Mouse (Mus musculus) liver, adult 2 months (tissue): ENCODE results near the gene Wwox. TPM values are rescaled to one million over a fixed set of nuclear protein-coding genes. Genes with fewer than 3 reads are reported as not detected.

ENCODE experiments used
- DNase-seq: peaks from one replicate; pipeline ENCODE4 v3.0.0-alpha.2; 2011; ENCODE audit warnings: low read depth, low spot score; ENCODE audit errors: extremely low read depth
- H3K27ac ChIP-seq: fragments of 200-500 bp; replicated peaks from 2 replicates; pipeline ENCODE4 v1.5.1; 2012; ENCODE audit warnings: low read depth, mild to moderate bottlenecking, control low read depth, inconsistent platforms, low read length; ENCODE audit not compliant: insufficient read depth
- H3K27me3 ChIP-seq: fragments of 200-500 bp; 2 replicates; pipeline ENCODE4 v1.6.1; 2012; ENCODE audit warnings: mild to moderate bottlenecking, moderate library complexity, low read length, inconsistent platforms; ENCODE audit not compliant: control insufficient read depth, insufficient read depth
- H3K36me3 ChIP-seq: fragments of 200-500 bp; 2 replicates; pipeline ENCODE4 v1.6.1; 2012; ENCODE audit warnings: low read length, inconsistent platforms; ENCODE audit not compliant: control insufficient read depth, insufficient read depth
- H3K4me1 ChIP-seq: fragments of 200-500 bp; 2 replicates; pipeline ENCODE4 v1.6.1; 2011; ENCODE audit warnings: low read length; ENCODE audit not compliant: control insufficient read depth, insufficient read depth
- H3K4me3 ChIP-seq: fragments of 200-500 bp; 2 replicates; pipeline ENCODE4 v1.5.1; 2011; ENCODE audit warnings: low read depth, mild to moderate bottlenecking, control low read depth, low read length, moderate library complexity; ENCODE audit not compliant: insufficient read depth
- H3K79me2 ChIP-seq: fragments of 200-500 bp; 2 replicates; pipeline ENCODE4 v1.6.1; 2012; ENCODE audit warnings: inconsistent platforms, mild to moderate bottlenecking, low read length, moderate library complexity; ENCODE audit not compliant: control insufficient read depth, insufficient read depth
- H3K9ac ChIP-seq: fragments of 200-500 bp; 2 replicates; pipeline ENCODE4 v1.6.1; 2012; ENCODE audit warnings: low read depth, mild to moderate bottlenecking, control low read depth, inconsistent platforms, low read length
- CTCF ChIP-seq: fragments of 200-500 bp; IDR thresholded peaks from 2 replicates; pipeline ENCODE4 v1.5.1; 2011; ENCODE audit warnings: low read depth, low read length, control low read depth
- POLR2A ChIP-seq: fragments of 200-500 bp; IDR thresholded peaks from 2 replicates; pipeline ENCODE4 v1.6.1; 2011; ENCODE audit warnings: low read length, control low read depth; ENCODE audit not compliant: insufficient read depth; ENCODE audit errors: extremely low read depth
- WGBS: fragments of 180-500 bp; shearing (Covaris S2); methylation state at CpG from one replicate; pipeline ENCODE4 v1.1.7; 2018; 5-methylcytosine and 5-hydroxymethylcytosine counted together
- polyA plus RNA-seq: library from polyadenylated mRNA; depleted of rRNA; stranded (reverse); fragments of >200 nt; gene quantifications from 2 replicates; pipeline ENCODE4 v1.2.3, GENCODE M21; 2012
- total RNA-seq: library from RNA; depleted of rRNA; stranded (reverse); fragments of >200 nt; gene quantifications from 2 replicates; pipeline ENCODE4 v1.2.3, GENCODE M21; 2014

Wwox gene
- total and polyA plus RNA-seq, 2 experiments = 7.2 to 10.0 TPM

DNA sequence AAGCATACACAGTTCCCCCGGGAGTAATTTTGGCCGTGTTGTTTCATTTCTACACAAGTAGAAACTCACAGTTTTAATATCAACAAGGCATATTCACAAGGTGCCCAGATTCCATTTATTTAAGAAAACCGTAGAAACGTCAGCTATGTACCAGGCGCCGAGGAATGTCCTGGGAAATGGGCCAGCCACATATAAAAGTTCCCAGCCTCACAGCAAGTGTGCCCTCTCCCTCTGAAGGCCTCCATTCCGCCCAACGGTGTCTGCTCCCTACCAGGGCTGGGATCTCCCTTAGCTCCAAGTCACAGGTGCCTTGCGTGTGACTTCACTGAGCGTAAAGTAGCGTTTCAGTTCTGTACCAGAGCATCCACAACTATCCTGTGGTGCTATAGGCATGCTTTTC lies 346.4 kb downstream of the Wwox start:
- 92% methylated on average over 11 of the region's 11 CpGs for WGBS
- Histone ChIP-seq H3K36me3 (no peaks in the 10 kb centered on the region), H3K79me2 (no peaks in the 10 kb centered on the region), H3K27ac (no peak overlapping the region), H3K9ac (no peak overlapping the region), H3K4me1 (no peaks in the 10 kb centered on the region), H3K27me3 (no peaks in the 10 kb centered on the region), H3K4me3 (no peak overlapping the region)
- TF ChIP-seq CTCF (no peak), POLR2A (no peak)
- DNase-seq = no peak

DNA sequence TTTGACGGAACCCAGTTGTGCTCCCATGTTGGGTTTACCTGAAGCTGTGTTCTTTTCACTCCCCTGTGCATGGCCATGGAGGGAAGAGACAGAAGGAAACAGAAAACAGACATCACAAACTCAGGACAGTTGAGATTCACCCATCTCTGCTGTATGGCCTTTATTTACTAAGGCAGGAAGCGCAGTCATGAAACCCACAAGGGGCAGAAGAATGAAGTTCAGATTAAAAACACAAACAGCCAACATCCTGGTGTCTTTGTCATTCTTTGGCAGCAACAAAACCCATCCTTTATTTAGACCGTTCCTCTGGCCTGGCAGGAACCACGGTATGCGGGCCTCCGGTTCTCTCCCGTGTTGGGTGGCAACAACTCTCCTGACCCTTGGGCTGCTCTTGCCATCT lies 350.2 kb downstream of the Wwox start:
- Histone ChIP-seq H3K27ac (no peak overlapping the region), H3K27me3 (0 out of 2 replicates have a peak, but pooled peaks cover 4% of the 10 kb centered on the region), H3K9ac (no peak overlapping the region), H3K79me2 (no peaks in the 10 kb centered on the region), H3K36me3 (no peaks in the 10 kb centered on the region), H3K4me3 (no peak overlapping the region), H3K4me1 (no peaks in the 10 kb centered on the region)
- no peak for DNase-seq
- 85% methylated on average over 7 of the region's 7 CpGs for WGBS
- no peak for TF ChIP-seq CTCF
- no peak for TF ChIP-seq POLR2A

DNA sequence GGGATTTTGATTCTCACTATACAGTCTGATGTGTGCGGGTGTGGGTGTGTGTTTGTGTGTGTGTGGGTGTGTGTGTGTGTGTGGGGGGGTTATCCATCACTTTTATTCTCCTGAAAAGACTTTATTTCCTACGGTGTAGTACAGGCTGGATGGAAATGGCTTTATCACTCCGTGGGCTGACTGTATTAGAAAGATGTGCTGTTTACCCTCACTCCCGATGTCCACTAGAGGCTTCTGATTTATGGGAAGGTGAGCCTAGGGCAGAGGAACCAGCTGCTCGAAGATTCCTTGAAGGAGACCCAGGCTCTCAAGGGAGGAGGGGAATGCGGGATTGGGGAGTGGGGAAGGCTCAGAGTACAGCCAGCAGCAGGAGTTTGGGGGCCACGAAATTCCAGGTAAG lies 351.3 kb downstream of the Wwox start:
- no peak for DNase-seq
- no peaks in the 10 kb centered on the region for H3K79me2 ChIP-seq
- no peak overlapping the region for H3K9ac ChIP-seq
- TF ChIP-seq CTCF (no peak), POLR2A (no peak)
- no peaks in the 10 kb centered on the region for H3K4me1 ChIP-seq
- no peak overlapping the region for H3K4me3 ChIP-seq
- 0 out of 2 replicates have a peak, but pooled peaks cover 4% of the 10 kb centered on the region for H3K27me3 ChIP-seq
- H3K36me3 ChIP-seq = no peaks in the 10 kb centered on the region
- WGBS = 94% methylated on average over 7 of the region's 7 CpGs
- H3K27ac ChIP-seq = no peak overlapping the region

DNA sequence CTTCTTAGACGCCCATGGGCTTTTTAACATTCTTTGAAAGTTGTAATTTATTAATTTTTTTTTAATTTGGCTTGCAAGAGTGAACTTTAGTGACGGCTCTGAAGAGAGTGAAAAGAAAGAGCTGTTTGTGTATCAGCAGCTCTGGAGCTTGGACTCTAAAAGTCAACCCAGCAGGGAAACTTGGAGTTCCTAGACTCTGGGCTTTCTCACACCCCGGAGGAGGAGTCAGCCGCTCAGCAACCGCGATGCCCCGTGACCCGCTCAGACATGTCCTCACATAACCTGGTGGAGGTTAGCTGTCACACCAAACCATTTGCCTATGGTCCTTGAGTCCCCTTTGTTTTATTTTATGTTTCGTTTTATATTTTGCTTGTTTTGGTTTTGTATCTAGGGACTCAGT lies 354.2 kb downstream of the Wwox start:
- 0 out of 2 replicates have a peak, but pooled peaks cover 4% of the 10 kb centered on the region for H3K27me3 ChIP-seq
- no peak for DNase-seq
- TF ChIP-seq CTCF = no peak
- no peak for TF ChIP-seq POLR2A
- no peaks in the 10 kb centered on the region for H3K4me1 ChIP-seq
- no peak overlapping the region for H3K4me3 ChIP-seq
- no peak overlapping the region for H3K27ac ChIP-seq
- no peaks in the 10 kb centered on the region for H3K79me2 ChIP-seq
- 80% methylated on average over 9 of the region's 9 CpGs for WGBS
- H3K9ac ChIP-seq = no peak overlapping the region
- no peaks in the 10 kb centered on the region for H3K36me3 ChIP-seq

DNA sequence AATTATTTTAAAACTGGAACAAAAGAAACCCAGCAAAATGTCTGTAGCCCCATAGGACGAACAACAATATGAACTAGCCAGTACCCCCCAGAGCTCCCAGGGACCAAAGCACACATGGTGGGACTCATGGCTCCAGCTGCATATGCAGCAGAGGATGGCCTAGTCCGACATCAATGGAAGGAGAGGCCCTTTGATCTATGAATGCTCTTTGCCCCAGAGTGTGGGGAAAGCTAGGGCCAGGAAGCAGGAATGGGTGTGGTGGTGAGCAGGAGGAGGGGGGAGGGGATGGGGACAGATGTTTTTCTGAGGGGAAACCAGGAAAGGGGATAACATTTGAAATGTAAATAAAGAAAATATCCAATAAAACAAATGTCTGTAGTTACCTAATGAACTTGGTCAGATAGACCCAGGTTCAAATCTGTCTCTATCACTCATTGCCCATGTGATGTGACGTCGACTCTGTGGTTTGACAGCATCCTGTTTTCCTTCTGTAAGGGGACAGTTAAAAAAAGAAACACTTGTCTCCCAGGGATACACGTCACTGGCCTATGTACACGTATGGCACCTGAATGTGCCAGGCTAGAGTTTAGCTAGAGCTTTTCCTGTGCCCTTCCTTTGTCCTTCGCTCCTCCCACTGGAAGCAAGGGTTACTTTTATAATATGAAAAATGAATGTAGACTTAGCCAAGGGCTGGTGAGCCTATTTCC lies 362.1 kb downstream of the Wwox start:
- Histone ChIP-seq H3K27ac (no peak overlapping the region), H3K9ac (no peak overlapping the region), H3K4me3 (no peak overlapping the region), H3K36me3 (no peaks in the 10 kb centered on the region), H3K27me3 (no peaks in the 10 kb centered on the region), H3K4me1 (no peaks in the 10 kb centered on the region), H3K79me2 (no peaks in the 10 kb centered on the region)
- WGBS = 73% methylated on average over 7 of the region's 7 CpGs
- no peak for DNase-seq
- TF ChIP-seq CTCF = no peak
- TF ChIP-seq POLR2A = no peak

DNA sequence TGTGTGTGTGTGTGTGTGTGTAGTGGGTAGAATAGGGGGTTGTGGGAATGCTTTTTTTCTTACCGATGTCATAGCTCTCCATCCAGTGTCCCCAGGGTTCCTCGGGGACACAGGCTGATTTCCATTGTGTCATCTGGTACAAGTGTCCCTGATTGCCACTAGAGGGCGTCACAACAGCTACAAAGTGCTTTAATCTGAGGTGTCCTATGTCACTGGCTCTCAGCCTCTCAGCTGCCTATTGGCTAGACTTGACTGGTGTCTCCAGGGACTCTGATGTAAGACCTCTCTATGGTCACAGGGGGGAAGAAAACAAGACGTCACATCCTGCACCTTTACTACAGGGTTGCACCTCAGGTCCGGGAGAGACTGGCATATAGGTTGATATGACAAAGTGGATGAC lies 363.7 kb downstream of the Wwox start:
- Histone ChIP-seq H3K9ac (no peak overlapping the region), H3K79me2 (no peaks in the 10 kb centered on the region), H3K27ac (no peak overlapping the region), H3K4me1 (no peaks in the 10 kb centered on the region), H3K36me3 (no peaks in the 10 kb centered on the region), H3K27me3 (no peaks in the 10 kb centered on the region), H3K4me3 (no peak overlapping the region)
- WGBS = 78% methylated on average over 5 of the region's 5 CpGs
- TF ChIP-seq CTCF (no peak), POLR2A (no peak)
- no peak for DNase-seq
